Mouse (Mus musculus) WW6 (cell line): ENCODE measurements around the gene Cbr4.

Source experiments
- DNase-seq: peaks from one replicate; pipeline ENCODE4 v3.0.0-alpha.2; 2013; ENCODE audit warnings: low read depth, low spot score

Gene Cbr4

DNA sequence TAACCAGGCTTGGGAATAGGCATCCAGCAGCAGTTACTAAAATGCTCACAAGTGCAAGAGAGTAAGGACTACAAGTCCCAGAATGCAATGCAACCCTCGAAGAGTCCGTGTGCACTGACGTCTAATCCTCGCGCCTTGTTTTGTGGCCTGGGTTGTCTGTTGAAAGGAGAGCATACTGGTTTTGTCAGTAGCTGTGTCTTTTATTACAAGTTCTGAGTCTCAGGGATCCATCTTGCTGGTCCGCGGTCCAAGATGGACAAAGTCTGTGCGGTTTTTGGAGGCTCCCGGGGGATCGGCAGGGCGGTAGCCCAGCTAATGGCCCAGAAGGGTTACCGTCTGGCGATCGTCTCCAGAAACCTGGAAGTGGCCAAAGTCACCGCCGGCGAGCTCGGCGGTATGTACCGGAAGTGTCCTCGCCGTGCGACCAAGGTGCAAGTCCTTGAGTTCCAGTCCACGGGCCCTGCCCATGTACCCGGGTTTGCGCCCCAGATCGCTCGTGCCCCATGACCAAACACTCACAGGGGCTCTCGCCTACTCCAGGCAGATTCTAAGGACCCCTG lies at the start of gene Cbr4:
Cbr4 (plus strand) TSS at position 138 of the 560 bp plus-strand sequence.
- peak; percentile 85 for DNase-seq

DNA sequence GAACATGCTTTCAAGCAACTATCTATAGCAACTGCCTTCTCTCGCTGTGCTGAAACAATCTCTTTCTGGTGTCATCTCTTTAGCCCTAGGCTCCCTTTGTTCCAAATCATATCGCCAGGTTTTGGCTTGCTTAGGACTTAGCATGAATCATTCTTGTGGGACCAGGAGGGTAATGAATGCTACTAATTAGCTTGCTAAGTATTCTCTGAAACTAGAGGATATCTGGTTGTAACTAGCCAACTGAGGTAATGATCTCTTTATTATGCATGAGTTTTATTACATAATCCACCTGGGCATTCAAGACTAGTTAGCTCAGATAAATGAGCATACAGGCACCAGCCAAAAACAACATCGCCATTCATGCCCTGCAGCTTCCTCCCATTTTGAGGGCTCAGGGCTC lies 44.5 kb upstream of the Cbr4 start:
- no peak for DNase-seq

DNA sequence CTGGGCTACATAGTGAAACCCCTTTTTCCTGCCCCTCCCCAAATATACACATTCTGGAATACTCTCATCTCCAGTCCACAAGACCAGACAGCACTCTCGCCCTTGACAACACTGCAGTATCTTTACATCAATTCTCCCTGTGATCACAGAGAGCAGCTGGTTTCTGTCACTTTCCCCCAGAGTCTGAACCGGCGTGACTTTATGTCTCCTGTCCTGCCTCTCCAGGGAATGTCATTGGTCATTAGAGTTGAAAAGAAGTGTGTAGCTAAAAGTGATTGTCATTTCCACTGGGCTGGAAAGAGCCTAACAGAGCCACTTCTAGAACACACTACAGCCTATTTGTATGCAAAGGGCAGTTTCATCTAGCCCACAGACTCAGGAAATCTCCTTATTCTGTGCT lies 43.2 kb upstream of the Cbr4 start:
- DNase-seq = no peak

DNA sequence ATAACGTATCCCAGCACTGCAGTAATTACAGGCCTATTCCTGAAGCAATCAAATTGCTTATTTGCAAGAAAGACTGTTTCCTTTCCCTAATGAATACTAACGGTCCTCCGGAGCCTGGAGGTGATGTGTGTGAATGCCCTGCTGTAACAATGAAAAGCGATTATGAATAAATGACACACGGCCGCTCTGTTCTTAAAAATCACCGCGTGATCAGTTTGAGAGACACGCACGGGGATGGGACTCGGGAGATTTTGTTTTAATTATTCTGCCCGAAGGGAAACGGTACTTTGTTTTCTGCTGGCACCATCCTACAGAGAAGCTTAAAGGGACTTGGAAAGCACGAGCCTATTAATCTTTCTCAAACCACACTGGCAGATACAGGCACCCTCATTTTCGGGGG lies 41.2 kb upstream of the Cbr4 start:
- no peak for DNase-seq

DNA sequence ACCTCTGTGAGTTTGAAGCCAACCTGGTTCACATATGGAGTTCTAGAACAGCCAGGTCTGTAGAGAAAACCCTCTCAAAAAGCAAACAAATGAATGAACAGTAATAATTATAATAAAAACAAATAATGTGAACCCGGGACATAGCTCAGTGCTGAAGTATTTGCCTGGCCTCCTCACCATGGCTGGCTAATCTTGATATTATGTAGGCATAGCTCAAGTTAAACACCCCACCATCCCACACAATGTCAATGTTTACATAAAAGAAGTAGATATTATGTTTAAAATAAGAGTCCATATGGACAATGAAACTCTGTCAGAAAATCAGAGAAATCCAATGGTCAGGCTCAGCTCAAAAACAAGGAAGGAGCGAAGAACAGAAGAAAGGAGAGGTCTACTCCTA lies 39.4 kb upstream of the Cbr4 start:
- no peak for DNase-seq

DNA sequence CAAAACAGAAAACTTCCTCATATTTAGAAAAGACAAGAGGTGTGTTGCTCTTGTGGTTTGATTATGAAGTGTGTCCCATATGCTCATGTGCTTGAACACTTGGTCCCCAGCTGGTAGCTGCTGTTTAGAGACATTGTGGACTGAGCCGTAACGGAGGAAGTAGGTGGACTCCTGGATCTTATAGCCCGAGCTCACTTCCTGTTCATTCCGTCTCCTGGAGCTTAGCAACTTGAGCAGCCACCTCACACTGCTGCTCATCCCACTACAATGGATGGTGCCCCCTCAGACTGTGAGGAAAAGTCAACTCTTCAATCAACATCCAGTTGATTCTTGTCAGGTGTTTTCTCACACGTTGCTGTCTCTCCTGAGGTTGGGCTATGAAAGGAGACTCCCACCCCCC lies 38.7 kb upstream of the Cbr4 start:
- no peak for DNase-seq

DNA sequence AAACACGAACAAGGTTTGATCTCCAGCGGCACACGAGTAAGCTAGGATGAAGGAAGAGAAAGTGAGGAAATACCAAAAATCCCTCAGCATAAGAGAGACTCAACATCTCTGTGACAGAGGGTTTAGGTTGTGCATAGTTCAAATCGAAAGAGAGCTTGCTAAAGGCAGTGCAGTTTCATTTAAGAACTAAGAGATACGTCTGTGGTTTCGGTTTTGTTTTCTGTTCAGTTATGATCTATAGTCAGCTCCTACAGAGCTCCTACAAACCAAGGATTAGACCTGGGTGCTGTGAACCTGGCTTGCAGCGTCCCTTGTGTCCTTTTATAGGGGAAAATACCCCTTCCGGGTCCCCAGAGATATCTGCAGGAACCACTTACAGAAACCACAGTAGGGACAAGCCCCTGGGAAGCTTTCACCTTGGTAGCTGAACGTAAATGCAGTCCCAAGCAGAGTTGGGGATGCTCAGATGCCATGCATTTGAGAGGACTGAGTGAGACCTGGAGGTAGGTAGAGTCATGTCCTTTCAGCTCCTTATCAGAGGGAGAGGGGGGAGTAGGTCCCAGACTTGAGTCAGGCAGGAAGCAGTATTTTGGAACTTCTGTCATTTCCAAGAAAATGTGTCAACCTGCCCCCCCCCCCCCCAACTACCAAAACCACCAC lies 36.5 kb upstream of the Cbr4 start:
- no peak for DNase-seq

DNA sequence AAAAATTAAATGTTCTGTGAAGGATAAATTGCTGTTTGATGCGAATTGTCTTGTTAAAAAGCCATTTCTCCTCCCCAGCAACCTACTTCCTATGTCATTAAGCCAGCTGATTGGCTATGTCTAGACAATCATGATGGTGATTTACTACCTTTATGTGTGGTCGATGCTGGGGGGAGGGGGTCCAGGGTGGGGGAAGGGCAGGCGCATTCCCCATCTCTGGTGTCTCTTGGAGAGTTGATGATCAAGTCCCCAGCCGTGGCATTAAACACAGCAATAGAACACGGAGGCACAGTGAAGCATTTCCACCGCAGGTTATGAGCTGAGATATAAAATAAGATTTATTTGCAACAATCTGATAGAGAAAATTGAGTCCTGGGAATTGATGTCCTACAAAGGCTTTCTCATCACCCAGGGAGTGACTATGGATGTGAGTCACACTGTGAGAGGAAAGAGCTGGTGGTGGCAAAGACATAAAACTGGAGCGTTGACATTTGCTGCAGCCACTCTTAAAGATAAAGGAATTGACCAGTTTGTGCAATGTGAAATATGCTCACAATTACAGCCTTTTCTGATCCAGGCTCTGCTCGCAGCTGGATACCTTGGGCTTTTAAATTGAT lies 35.7 kb upstream of the Cbr4 start:
- no peak for DNase-seq

DNA sequence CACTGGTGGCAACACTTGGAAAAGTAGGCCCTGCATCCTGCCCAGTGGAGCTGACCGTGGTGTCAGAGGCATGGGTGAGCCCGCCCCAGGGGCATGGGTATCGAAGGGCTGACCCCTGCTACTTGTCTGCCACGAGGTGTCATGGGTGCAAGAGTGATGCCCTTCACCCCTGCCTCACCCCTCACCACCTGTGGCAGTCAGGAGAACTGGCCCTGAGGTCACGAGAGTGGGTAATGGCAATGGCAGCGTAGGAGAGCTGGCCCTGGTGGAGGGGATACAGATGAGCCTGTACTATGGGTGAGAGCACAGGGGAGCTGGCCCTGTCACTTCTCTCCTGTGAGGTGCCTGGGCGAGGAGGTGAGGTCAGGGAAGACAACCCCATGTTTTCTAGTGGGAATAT lies 27.8 kb upstream of the Cbr4 start:
- DNase-seq = no peak

DNA sequence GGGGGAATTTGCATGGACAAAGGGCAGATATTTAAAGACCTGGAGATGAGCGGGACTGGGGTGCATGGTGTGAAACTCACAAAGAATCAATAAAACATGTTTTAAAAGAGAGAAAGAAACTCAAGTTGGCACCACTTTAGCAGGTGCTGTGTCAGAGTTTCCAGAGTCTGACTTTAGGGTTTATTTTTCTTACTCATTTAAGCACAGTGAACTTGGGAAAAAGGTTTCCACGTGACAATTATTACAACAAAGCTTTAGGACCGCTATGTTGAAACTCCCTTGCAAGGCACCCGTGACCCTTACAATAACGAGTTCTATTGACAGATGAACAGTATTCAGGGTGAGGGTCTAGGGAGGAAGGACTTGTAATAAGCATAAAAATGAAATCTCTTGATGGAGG lies 25.3 kb upstream of the Cbr4 start:
- DNase-seq = no peak

DNA sequence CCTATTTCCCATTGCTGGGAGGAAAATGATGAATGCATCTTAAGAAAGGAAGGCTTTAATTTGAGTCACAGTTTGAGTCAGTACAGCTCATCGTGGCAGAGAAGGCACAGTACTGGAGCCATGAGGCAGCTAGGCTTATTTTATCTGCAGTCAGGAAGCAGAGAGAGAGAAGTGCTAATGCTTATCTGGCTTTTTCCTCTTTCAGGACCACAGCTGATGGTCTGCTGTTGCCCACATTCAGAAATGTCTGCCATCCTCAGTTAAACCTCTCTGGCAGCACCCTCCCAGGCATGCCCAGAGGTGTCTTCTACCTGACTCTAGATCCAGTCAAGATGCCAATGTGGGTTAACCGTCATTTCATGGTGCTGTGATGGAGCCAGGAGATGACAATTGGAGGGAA lies 23.1 kb upstream of the Cbr4 start:
- no peak for DNase-seq

DNA sequence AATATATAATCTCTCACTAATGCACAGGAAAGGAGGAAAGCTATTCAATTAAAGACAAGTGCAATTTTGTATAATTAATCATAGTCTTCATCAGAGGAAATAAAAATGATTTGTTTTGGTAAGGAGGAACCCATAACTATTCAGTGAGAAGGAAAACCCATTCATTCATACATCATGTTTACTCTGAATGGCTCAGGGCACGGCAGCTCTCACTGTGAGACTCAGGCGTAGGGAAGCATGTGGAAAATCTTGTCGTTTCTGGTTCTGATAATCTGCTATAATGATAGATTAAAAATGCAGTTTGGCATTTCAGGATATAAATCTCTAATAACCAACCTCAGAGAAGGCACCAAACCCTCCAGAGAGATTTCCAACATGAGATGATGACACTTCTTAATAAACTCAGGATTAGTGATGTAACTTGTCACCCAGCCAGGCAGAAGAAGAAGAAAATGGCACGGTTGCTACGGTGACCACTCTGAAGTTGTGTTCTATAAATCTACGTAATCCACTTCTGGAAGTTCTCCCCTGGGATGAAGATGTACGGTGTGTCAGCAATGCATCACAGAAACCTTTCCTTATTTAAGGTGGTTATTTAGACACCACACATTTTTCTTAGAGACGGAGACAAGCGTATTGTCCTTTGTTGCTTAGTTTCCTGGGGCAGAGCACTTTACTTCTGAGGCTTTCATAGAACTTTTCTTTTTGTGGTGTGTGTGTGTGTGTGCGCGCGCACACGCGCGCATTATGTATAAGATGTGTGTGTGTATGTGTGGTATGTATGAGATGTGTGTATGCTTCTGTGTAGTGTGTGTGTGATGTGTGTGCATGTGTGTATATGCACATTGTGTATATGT lies 20.6 kb upstream of the Cbr4 start:
- DNase-seq = no peak

DNA sequence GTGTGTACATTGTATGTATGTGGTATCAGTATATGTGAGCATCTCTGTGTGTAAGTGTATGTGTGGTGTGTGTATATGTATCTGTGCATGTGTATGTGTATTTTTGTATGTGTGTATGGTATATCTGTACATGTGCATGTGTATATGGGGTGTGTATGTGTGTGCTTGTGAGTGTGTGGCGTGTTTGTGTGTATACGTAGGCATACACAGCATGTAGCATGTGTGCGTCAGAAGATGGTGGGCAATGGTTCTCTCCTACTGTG lies 20.1 kb upstream of the Cbr4 start:
- DNase-seq = no peak

DNA sequence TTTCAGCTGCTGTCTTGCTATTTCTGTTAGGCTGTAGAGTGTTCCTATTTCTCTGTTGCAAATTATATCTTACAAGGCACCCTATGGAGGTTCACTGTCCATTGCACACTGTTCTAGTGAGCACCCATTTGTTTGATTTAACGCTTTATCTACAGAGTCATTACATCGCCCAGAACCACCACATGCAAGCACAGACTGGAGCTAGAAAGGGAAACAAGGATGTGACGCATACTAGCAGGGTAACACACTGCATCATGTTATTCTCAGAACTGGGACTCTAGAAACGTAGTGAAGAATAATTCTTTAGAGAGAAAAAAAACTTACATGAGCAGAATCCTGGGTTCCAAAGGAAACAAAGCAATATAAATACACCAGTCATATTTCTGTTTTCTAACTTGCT lies 17.3 kb upstream of the Cbr4 start:
- DNase-seq = no peak

DNA sequence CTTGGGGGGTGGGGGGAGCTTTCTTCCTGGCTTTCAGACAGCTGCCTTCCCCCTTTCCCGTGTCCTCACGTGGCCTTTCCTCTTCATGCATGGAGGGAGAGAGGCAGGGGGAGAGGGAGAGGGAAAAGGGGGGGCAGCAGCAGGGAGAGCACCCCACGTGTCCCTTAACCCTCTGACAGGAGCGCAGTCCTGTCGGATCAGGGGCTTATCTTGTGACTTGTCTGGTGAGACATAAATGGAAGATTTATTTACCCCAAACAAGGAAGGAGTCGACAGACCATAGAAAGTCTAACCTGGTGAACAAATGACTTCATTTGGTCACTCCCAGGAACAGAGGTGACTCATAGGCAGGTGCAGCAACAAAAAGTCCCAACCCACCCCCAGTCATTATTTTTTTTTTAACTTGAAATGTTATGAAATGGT lies 12.3 kb upstream of the Cbr4 start:
- DNase-seq = no peak

DNA sequence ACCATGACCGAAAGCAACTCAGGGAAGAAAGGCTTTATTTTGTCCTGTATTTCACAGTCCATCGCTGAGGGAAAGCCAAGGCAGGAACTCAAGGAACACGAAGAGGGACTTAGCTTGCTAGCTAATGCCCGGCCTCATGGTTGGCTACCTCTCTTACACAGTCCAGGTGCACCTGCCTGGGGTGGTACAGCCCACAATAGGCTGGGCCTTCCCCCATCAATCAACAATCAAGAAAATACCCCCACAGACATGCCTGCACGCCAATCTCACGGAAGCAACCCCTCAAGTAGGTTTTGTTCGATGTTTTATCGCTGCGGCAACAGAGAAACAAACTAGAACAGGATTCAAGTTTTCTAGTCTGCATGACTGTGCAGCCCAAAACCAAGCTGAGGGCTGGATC lies 11.4 kb upstream of the Cbr4 start:
- no peak for DNase-seq

DNA sequence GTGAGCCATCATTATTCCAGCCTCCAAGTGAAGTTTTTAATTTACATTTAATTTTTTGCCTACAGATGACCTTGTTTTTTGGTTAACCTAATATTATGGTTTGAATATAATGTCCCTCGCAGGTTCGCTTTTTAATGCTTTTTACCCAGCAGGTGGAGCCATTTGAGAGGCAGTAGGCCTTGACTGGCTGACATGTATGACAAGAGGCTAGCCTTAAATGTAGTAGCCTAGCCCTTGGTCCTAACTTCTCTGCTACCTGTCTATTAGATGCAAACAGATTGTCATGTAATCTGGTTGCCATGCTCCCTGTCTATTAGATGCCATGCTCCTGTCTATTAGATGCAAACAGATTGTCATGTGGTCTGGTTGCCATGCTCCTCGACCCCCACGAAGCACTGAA lies 9.4 kb upstream of the Cbr4 start:
- DNase-seq = no peak

DNA sequence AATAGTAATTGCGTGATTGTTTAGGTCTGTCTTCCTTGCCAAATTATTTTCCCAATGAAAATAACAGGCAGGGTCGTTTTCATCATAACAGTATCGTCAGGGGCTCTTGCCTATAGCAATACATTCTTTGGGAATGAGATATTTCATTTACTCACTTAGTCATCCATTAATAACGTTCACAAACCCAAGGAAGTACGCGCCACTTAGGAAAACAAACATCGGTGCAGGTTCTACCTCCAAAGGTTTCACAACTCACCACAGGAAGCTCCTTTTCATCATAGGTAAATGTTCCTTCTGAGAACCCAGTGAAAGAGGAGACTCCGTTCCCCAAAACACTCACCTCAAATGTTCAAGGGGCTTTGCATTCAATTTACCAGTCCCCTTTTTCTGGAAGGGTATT lies 8.7 kb upstream of the Cbr4 start:
- no peak for DNase-seq

DNA sequence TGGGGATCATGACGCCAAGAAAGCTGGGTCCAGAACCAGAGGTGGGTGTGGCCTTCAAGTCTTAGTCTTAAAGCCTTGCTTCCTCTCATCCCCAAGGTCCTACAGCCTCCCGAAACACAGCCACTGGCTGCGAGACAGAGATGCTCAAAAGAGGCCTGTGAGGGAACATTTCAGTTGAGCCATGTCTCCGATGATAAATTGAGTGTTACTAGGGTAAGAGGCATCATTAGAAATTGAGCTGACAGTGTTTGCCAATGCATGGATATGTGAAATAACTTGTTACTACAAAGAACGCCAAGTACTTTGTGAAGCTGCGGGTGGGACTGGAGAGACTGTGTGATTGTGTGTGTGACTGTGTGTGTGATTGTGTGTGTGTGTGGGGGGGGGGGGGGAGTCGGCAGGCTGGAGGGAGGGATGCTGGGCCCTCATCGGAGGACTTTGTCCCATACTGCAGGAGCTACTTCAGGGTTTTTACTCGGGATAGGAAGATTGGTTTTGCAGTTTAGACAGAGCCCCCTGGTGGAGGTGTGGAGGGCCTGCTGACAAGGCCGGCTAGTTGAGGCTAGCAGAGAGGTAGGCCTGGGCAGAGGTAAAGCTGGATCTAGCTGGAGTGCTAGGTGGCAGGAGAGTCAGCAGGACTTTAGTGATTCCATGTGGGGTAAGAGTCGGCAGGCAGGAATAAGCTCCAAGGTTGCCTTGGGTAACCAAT lies 7.9 kb upstream of the Cbr4 start:
- DNase-seq = peak; percentile 60

DNA sequence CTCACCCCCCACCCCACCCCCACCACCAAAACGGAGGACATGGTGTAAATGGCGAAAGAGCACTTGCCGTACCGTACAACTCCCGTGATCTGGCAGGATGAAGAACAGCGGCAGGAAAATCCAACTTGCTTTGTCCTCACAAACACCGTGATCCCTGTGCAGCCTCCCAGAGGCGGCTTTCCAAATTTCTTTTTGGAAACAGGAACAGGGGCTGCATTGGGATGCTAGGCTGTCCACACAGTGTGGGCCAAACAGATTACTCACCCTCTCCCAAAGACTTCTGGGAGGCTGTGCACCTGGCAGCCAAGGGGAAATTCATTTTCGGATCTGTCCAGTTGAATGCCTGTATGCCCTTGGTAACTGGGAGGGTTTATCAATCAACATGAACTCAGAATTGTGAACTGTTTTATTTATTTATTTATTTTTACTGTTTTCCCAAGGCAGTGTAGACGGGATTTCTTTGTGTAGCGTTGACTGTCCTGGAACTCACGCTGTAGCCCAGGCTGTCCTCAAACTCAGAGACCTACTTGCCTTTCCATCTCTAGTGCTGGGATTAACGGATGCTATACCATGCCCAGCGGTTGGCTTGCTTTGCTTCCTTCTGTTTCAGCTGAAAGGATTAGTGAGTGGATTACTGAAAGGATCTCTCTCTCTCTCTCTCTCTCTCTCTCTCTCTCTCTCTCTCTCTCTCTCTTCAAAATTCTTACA lies 7.1 kb upstream of the Cbr4 start:
- DNase-seq = peak; percentile 9

DNA sequence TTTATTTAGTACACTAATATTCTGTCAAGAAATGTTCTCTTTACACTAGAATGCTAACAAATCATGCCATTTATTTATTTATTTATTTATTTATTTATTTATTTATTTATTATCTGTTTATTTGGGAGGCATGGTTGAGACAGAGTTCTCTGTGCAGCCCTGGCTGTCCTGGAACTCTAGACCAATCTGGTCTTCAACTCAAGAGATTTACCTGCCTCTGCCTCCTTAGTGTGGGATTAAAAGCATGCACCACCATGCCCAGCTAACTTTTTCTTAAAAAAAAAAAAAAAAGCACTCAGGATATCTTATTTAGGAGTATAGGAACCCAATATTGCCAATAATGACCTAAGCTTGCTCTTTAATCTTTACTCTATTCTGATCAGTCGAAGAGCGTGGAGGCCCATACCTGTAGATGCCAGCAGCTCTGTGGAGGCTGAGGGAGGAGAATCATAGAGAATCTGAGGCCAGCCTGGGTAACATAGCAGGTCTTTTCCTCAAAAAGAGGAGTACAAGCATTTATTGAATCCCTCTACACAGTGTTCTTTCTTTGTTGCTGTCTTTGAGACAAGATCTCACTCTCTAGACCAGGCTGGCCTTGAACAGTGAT lies 508 bp upstream of the Cbr4 start:
- DNase-seq = no peak
